Mouse (Mus musculus): ENCODE results near the gene Nsg2. TPM values are rescaled to one million over a fixed set of nuclear protein-coding genes. Genes with fewer than 3 reads are reported as not detected.

The Nsg2 gene
- polyA plus RNA-seq, 1 experiment from 2014 or later, result 7.2 TPM

- no peaks in the 10 kb centered on the region for H3K36me3 ChIP-seq
- H3K9ac ChIP-seq (replicated peaks), result no peak overlapping the region
- WGBS, result 10% methylated on average over 2 of the region's 2 CpGs
- no peaks in the 10 kb centered on the region for H3K9me3 ChIP-seq
- H3K27ac ChIP-seq, result peak overlapping the region; percentile 76
- no peaks in the 10 kb centered on the region for H3K27me3 ChIP-seq
- peaks cover 19% of the 10 kb centered on the region for H3K4me1 ChIP-seq (replicated peaks)
- H3K4me2 ChIP-seq, result no peak overlapping the region
- H3K4me3 ChIP-seq (replicated peaks), result no peak overlapping the region
- peak; percentile 94 for ATAC-seq (ENCODE audit: insufficient number of reproducible peaks, insufficient read depth, low FRiP score, low TSS enrichment, low read depth)
These were observed 87.1 kb downstream of the Nsg2 start for GRCm38 (mm10) chr11:32087376-32087775.

- 0 out of 2 replicates have a peak, but pooled peaks have one; percentile 31 for ATAC-seq (ENCODE audit: insufficient number of reproducible peaks, insufficient read depth, low FRiP score, low TSS enrichment, low read depth)
- Histone ChIP-seq H3K4me3 (replicated peaks) (no peak overlapping the region), H3K4me2 (no peak overlapping the region), H3K27ac (peak overlapping the region; percentile 76; the same call in 1 of the 2 replicates), H3K27me3 (no peaks in the 10 kb centered on the region), H3K36me3 (no peaks in the 10 kb centered on the region), H3K9ac (replicated peaks) (no peak overlapping the region), H3K9me3 (no peaks in the 10 kb centered on the region), H3K4me1 (replicated peaks) (peaks cover 19% of the 10 kb centered on the region)
- 69% methylated on average over 9 of the region's 9 CpGs for WGBS
These were observed 87.6 kb downstream of the Nsg2 start for GRCm38 (mm10) chr11:32087779-32088442.

GRCm38 (mm10) chr11:32095793-32096192 lies 95.5 kb downstream of the Nsg2 start:
- H3K9ac ChIP-seq (replicated peaks), result no peak overlapping the region
- no peak overlapping the region for H3K27ac ChIP-seq
- peaks cover under 1% of the 10 kb centered on the region; the same call in 1 of the 2 replicates for H3K4me1 ChIP-seq (replicated peaks)
- no peaks in the 10 kb centered on the region for H3K27me3 ChIP-seq
- H3K36me3 ChIP-seq, result no peaks in the 10 kb centered on the region
- 73% methylated on average over 4 of the region's 4 CpGs for WGBS
- H3K4me2 ChIP-seq, result no peak overlapping the region
- ATAC-seq (ENCODE audit: insufficient number of reproducible peaks, insufficient read depth, low FRiP score, low TSS enrichment, low read depth), result no peak
- no peaks in the 10 kb centered on the region for H3K9me3 ChIP-seq
- H3K4me3 ChIP-seq (replicated peaks), result no peak overlapping the region

- no peak overlapping the region for H3K4me3 ChIP-seq (replicated peaks)
- H3K27ac ChIP-seq, result no peak overlapping the region
- H3K4me2 ChIP-seq, result no peak overlapping the region
- peaks cover 5% of the 10 kb centered on the region; the same call in 1 of the 2 replicates for H3K4me1 ChIP-seq (replicated peaks)
- H3K36me3 ChIP-seq, result no peaks in the 10 kb centered on the region
- WGBS, result 90% methylated on average over 6 of the region's 6 CpGs
- ATAC-seq (ENCODE audit: insufficient number of reproducible peaks, insufficient read depth, low FRiP score, low TSS enrichment, low read depth), result no peak
- no peak overlapping the region for H3K9ac ChIP-seq (replicated peaks)
- no peaks in the 10 kb centered on the region for H3K27me3 ChIP-seq
- no peaks in the 10 kb centered on the region for H3K9me3 ChIP-seq
These were observed 96.1 kb downstream of the Nsg2 start for GRCm38 (mm10) chr11:32096346-32096745.

GRCm38 (mm10) chr11:32101059-32101632 lies 100.9 kb downstream of the Nsg2 start:
- Histone ChIP-seq H3K9ac (replicated peaks) (no peak overlapping the region), H3K27me3 (peaks cover 9% of the 10 kb centered on the region; the same call in 1 of the 2 replicates), H3K36me3 (no peaks in the 10 kb centered on the region), H3K27ac (no peak overlapping the region), H3K4me2 (no peak overlapping the region), H3K4me1 (replicated peaks) (peaks cover 21% of the 10 kb centered on the region), H3K9me3 (no peaks in the 10 kb centered on the region), H3K4me3 (replicated peaks) (no peak overlapping the region)
- 50% methylated on average over 3 of the region's 3 CpGs for WGBS
- no peak for ATAC-seq (ENCODE audit: insufficient number of reproducible peaks, insufficient read depth, low FRiP score, low TSS enrichment, low read depth)

- Histone ChIP-seq H3K4me2 (peak overlapping the region; percentile 34; the same call in 1 of the 2 replicates), H3K27me3 (peaks cover 9% of the 10 kb centered on the region; the same call in 1 of the 2 replicates), H3K4me1 (replicated peaks) (peaks cover 28% of the 10 kb centered on the region), H3K36me3 (no peaks in the 10 kb centered on the region), H3K4me3 (replicated peaks) (no peak overlapping the region; the same call in 1 of the 2 replicates), H3K27ac (no peak overlapping the region), H3K9ac (replicated peaks) (no peak overlapping the region), H3K9me3 (no peaks in the 10 kb centered on the region)
- 19% methylated on average over 12 of the region's 12 CpGs for WGBS
- no peak for ATAC-seq (ENCODE audit: insufficient number of reproducible peaks, insufficient read depth, low FRiP score, low TSS enrichment, low read depth)
These were observed 102.7 kb downstream of the Nsg2 start for GRCm38 (mm10) chr11:32102976-32103375.

- no peak overlapping the region for H3K4me2 ChIP-seq
- H3K36me3 ChIP-seq, result no peaks in the 10 kb centered on the region
- H3K27me3 ChIP-seq, result peaks cover 9% of the 10 kb centered on the region; the same call in 1 of the 2 replicates
- H3K9ac ChIP-seq (replicated peaks), result no peak overlapping the region
- H3K4me1 ChIP-seq (replicated peaks), result peaks cover 28% of the 10 kb centered on the region
- H3K27ac ChIP-seq, result no peak overlapping the region
- WGBS, result 68% methylated on average over 9 of the region's 9 CpGs
- ATAC-seq (ENCODE audit: insufficient number of reproducible peaks, insufficient read depth, low FRiP score, low TSS enrichment, low read depth), result no peak
- H3K9me3 ChIP-seq, result no peaks in the 10 kb centered on the region
- H3K4me3 ChIP-seq (replicated peaks), result no peak overlapping the region
These were observed 104.3 kb downstream of the Nsg2 start for GRCm38 (mm10) chr11:32104406-32105116.

- H3K4me1 ChIP-seq (replicated peaks), result peaks cover 25% of the 10 kb centered on the region
These were observed 105.7 kb downstream of the Nsg2 start for GRCm38 (mm10) chr11:32105750-32106646.

GRCm38 (mm10) chr11:32106647-32106985 lies 106.4 kb downstream of the Nsg2 start:
- H3K4me1 ChIP-seq (replicated peaks), result peaks cover 23% of the 10 kb centered on the region
- no peak overlapping the region for H3K4me3 ChIP-seq (replicated peaks)
- H3K9me3 ChIP-seq, result no peaks in the 10 kb centered on the region
- WGBS, result 76% methylated on average over 4 of the region's 4 CpGs
- no peak overlapping the region for H3K9ac ChIP-seq (replicated peaks)
- no peak overlapping the region for H3K4me2 ChIP-seq
- no peak for ATAC-seq (ENCODE audit: insufficient number of reproducible peaks, insufficient read depth, low FRiP score, low TSS enrichment, low read depth)
- H3K27me3 ChIP-seq, result peaks cover 8% of the 10 kb centered on the region; the same call in 1 of the 2 replicates
- peak overlapping the region; percentile 70; the same call in 1 of the 2 replicates for H3K27ac ChIP-seq
- H3K36me3 ChIP-seq, result no peaks in the 10 kb centered on the region

More at GRCm38 (mm10) chr11:32105750-32106646, 105.7 kb downstream of the Nsg2 start:
- Histone ChIP-seq H3K4me3 (replicated peaks) (no peak overlapping the region), H3K9me3 (no peaks in the 10 kb centered on the region), H3K36me3 (no peaks in the 10 kb centered on the region), H3K27ac (peak overlapping the region; percentile 70), H3K9ac (replicated peaks) (no peak overlapping the region), H3K27me3 (peaks cover 9% of the 10 kb centered on the region; the same call in 1 of the 2 replicates), H3K4me2 (0 out of 2 replicates have a peak overlapping the region, but pooled peaks have one; percentile 17)
- 26% methylated on average over 10 of the region's 10 CpGs for WGBS
- peak; percentile 69 for ATAC-seq (ENCODE audit: insufficient number of reproducible peaks, insufficient read depth, low FRiP score, low TSS enrichment, low read depth)

- no peaks in the 10 kb centered on the region for H3K36me3 ChIP-seq
- no peak overlapping the region for H3K4me2 ChIP-seq
- no peak for ATAC-seq (ENCODE audit: insufficient number of reproducible peaks, insufficient read depth, low FRiP score, low TSS enrichment, low read depth)
- no peak overlapping the region for H3K27ac ChIP-seq
- H3K27me3 ChIP-seq, result no peaks in the 10 kb centered on the region
- no peak overlapping the region for H3K9ac ChIP-seq (replicated peaks)
- peaks cover 28% of the 10 kb centered on the region for H3K4me1 ChIP-seq (replicated peaks)
- H3K4me3 ChIP-seq (replicated peaks), result no peak overlapping the region
- H3K9me3 ChIP-seq, result no peaks in the 10 kb centered on the region
- WGBS, result 73% methylated on average over 8 of the region's 8 CpGs
These were observed 108.2 kb downstream of the Nsg2 start for GRCm38 (mm10) chr11:32108441-32108840.

Data from limb, embryonic 12.5 days (tissue).